Mouse (Mus musculus) C2C12 (cell line): ENCODE data around the gene Ern1.

Experiments
- CEBPB ChIP-seq: IDR thresholded peaks from one replicate; pipeline ENCODE4 v1.6.1; 2011; ENCODE audit warnings: low read depth, mild to moderate bottlenecking, control low read depth, moderate library complexity
- CTCF ChIP-seq: IDR thresholded peaks from one replicate; pipeline ENCODE4 v1.5.1; 2011; ENCODE audit not compliant: control insufficient read depth, insufficient read depth, insufficient read length
- MAX ChIP-seq: IDR thresholded peaks from one replicate; pipeline ENCODE4 v1.6.1; 2011; ENCODE audit warnings: mild to moderate bottlenecking, control low read depth
- MYOD1 ChIP-seq: IDR thresholded peaks from one replicate; pipeline ENCODE4 v1.6.1; 2011; ENCODE audit warnings: low read depth; ENCODE audit not compliant: control insufficient read depth, insufficient read length
- MYOG ChIP-seq: IDR thresholded peaks from one replicate; pipeline ENCODE4 v1.6.1; 2011; ENCODE audit not compliant: control insufficient read depth, insufficient read length; ENCODE audit errors: extremely low read depth
- USF1 ChIP-seq: IDR thresholded peaks from one replicate; pipeline ENCODE4 v1.6.1; 2011; ENCODE audit warnings: low read depth, mild to moderate bottlenecking, control low read depth, moderate library complexity

DNA sequence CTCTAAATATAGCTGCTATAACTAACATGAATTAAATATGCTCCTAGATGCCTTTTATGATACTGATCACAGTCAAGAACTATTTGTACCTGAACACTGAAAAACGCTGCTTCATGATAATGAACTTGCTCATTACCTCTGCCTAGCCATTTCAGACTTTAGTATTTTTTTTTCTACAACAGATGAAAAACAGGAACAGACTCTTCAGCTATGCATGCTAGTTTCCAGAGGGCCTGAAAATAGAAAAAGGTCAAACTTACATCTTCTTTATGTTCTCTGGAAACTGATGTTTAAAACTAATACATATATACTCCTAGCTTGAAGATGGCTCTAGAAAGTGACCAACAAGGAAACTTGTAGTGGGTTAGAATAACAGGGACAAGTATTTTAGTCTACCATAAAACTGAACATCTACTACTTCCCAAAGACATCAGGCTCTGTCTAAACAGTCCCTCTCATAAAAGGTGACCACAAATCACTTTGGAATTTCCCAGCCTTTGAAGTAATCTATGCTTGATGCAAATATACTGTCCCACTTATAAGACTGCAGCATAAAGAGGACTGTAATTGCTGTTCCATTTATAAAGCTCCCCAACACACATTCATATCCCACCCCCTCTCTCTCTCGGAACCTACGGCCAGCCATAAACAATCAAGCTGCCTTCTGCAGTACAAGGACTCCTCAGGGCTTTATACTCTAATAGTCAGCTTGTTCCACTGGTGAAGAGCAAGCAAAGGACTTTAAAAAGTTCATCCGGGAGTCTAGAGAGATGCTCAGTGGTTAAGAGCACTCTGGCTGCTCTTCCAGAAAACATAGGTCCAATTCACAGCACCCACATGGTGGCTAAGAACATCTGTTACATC, 22.7 kb downstream of the Ern1 start:
- TF ChIP-seq MAX, result no peak
- no peak for TF ChIP-seq CTCF
- TF ChIP-seq MYOD1, result no peak
- TF ChIP-seq MYOG, result no peak
- no peak for TF ChIP-seq USF1
- no peak for TF ChIP-seq CEBPB
